Mouse (Mus musculus): ENCODE measurements around the gene Gm49776. TPM values are rescaled to one million over a fixed set of nuclear protein-coding genes. Genes with fewer than 3 reads are reported as not detected.
A peak's percentile ranks its signal among the peaks of the same experiment; 100 is the strongest.
"Not testable (repeated sequence)": the region's sequence is repeated elsewhere in the genome, so short reads cannot be mapped to it uniquely, and the experiment has no call there.

Gm49776 gene
- not detected for total RNA-seq (2021)
- long read RNA-seq, experiment 1, partial matches to known transcripts: 0 of 2 reads
- long read RNA-seq, experiment 1, other reads (novel, unspliced or antisense): 2 of 2 reads
- long read RNA-seq, experiment 2: 0 reads

GRCm38 (mm10) chr16:18258221-18258620, at the start of gene Gm49776:
TSS of gene Gm49776 (minus strand) at chr16:18258321.
- DNase-seq: no peak
- intact Hi-C loops (cut with DNase I): no loop called here

GRCm38 (mm10) chr16:18289614-18290013, 31.5 kb upstream of the Gm49776 start:
- DNase-seq: not testable (repeated sequence)
- intact Hi-C loops (cut with DNase I): loop anchor here (5.0 kb wide), 1 partner anchor 37 kb away; no protein-coding TSS in a partner anchor

GRCm38 (mm10) chr16:18289067-18289588, 31.0 kb upstream of the Gm49776 start, which contains the start of gene Dgcr8:
TSS of gene Dgcr8 (minus strand) at chr16:18289246.
- peak; percentile 93 to 97 for DNase-seq
- intact Hi-C loops (cut with DNase I): loop anchor here (5.0 kb wide), 1 partner anchor 37 kb away; no protein-coding TSS in a partner anchor

- intact Hi-C loops (cut with DNase I): loop anchor here (5.0 kb wide), 1 partner anchor 36 kb away; no protein-coding TSS in a partner anchor
- DNase-seq: peak in 1 of 2 experiments; percentile 68
Measured at GRCm38 (mm10) chr16:18288581-18289061, 30.5 kb upstream of the Gm49776 start.

- intact Hi-C loops (cut with DNase I): loop anchor here (5.0 kb wide), 1 partner anchor 36 kb away; no protein-coding TSS in a partner anchor
- DNase-seq: no peak
Measured at GRCm38 (mm10) chr16:18288166-18288565, 30.0 kb upstream of the Gm49776 start.

- intact Hi-C loops (cut with DNase I): no loop called here
- no peak for DNase-seq
Measured at GRCm38 (mm10) chr16:18275166-18275565, 17.0 kb upstream of the Gm49776 start.

- intact Hi-C loops (cut with DNase I): no loop called here
- no peak for DNase-seq
Measured at GRCm38 (mm10) chr16:18268182-18268581, 10.1 kb upstream of the Gm49776 start.

- intact Hi-C loops (cut with DNase I): no loop called here
Measured at GRCm38 (mm10) chr16:18265024-18265423, 6.9 kb upstream of the Gm49776 start.

GRCm38 (mm10) chr16:18253866-18254265, 4.3 kb downstream of the Gm49776 start:
- DNase-seq: no peak
- intact Hi-C loops (cut with DNase I): loop anchor here (5.0 kb wide), 1 partner anchor 33 kb away; the partner anchor contains the start of gene Dgcr8

More at GRCm38 (mm10) chr16:18265024-18265423, 6.9 kb upstream of the Gm49776 start:
- DNase-seq: no peak

- intact Hi-C loops (cut with DNase I): loop anchor here (5.0 kb wide), 1 partner anchor 35 kb away; the partner anchor contains the start of gene Dgcr8
- DNase-seq: no peak
Measured at GRCm38 (mm10) chr16:18252736-18253135, 5.4 kb downstream of the Gm49776 start.

GRCm38 (mm10) chr16:18250828-18251790, 7.0 kb downstream of the Gm49776 start:
- no peak for DNase-seq
- intact Hi-C loops (cut with DNase I): loop anchor here (5.0 kb wide), 1 partner anchor 36 kb away; the partner anchor contains the start of gene Dgcr8

GRCm38 (mm10) chr16:18250231-18250630, 7.9 kb downstream of the Gm49776 start:
- intact Hi-C loops (cut with DNase I): loop anchor here (5.0 kb wide), 1 partner anchor 37 kb away; the partner anchor contains the start of gene Dgcr8
- DNase-seq: no peak

- DNase-seq: peak in 1 of 2 experiments; percentile 42
- intact Hi-C loops (cut with DNase I): no loop called here
Measured at GRCm38 (mm10) chr16:18249364-18249967, 8.7 kb downstream of the Gm49776 start.

GRCm38 (mm10) chr16:18248433-18249363, 9.4 kb downstream of the Gm49776 start, which contains the start of the genes Trmt2a and Ranbp1:
TSS of gene Trmt2a (plus strand) at chr16:18248679.
TSS of gene Ranbp1 (minus strand) at chr16:18248732.
- DNase-seq: peak; percentile 96 to 97
- intact Hi-C loops (cut with DNase I): no loop called here

- intact Hi-C loops (cut with DNase I): no loop called here
- no peak for DNase-seq
Measured at GRCm38 (mm10) chr16:18247521-18248399, 10.4 kb downstream of the Gm49776 start.

GRCm38 (mm10) chr16:18241581-18241980, 16.5 kb downstream of the Gm49776 start:
- no peak for DNase-seq
- intact Hi-C loops (cut with DNase I): no loop called here

GRCm38 (mm10) chr16:18236676-18237501, 21.2 kb downstream of the Gm49776 start:
- no peak for DNase-seq
- intact Hi-C loops (cut with DNase I): no loop called here

All from gastrocnemius, postnatal 36 days (tissue).